Mouse (Mus musculus): Measurements from ENCODE around the gene Aox2. TPM values are rescaled to one million over a fixed set of nuclear protein-coding genes. Genes with fewer than 3 reads are reported as not detected.

Aox2 gene
- polyA plus RNA-seq, 1 experiment from 2014 or later = not detected

GRCm38 (mm10) chr1:58307181-58307580, 29.1 kb downstream of the Aox2 start:
- no peaks in the 10 kb centered on the region for H3K9me3 ChIP-seq (ENCODE audit: control insufficient read depth, low read length)
- ATAC-seq (ENCODE audit: insufficient number of reproducible peaks, low FRiP score, low TSS enrichment, low read depth) = no peak
- 89% methylated on average over 8 of the region's 8 CpGs for WGBS
- H3K4me1 ChIP-seq (ENCODE audit: control insufficient read depth, insufficient read depth, low read length) = 0 out of 2 replicates have a peak, but pooled peaks cover 3% of the 10 kb centered on the region
- no peak overlapping the region for H3K4me2 ChIP-seq (ENCODE audit: low read depth, severe bottlenecking)
- no peaks in the 10 kb centered on the region for H3K36me3 ChIP-seq (ENCODE audit: control insufficient read depth, insufficient read depth, low read length)
- no peak for DNase-seq (ENCODE audit: low spot score)
- no peak overlapping the region for H3K4me3 ChIP-seq (ENCODE audit: low read depth, low read length)
- H3K9ac ChIP-seq (ENCODE audit: low read length) = no peak overlapping the region
- H3K27me3 ChIP-seq (ENCODE audit: control insufficient read depth, insufficient read depth, low read length) = no peaks in the 10 kb centered on the region
- H3K27ac ChIP-seq (replicated peaks; ENCODE audit: low read depth, low read length) = no peak overlapping the region

- H3K4me3 ChIP-seq (ENCODE audit: low read depth, low read length) = no peak overlapping the region
- no peak overlapping the region for H3K27ac ChIP-seq (replicated peaks; ENCODE audit: low read depth, low read length)
- H3K4me2 ChIP-seq (ENCODE audit: low read depth, severe bottlenecking) = no peak overlapping the region
- no peak for DNase-seq (ENCODE audit: low spot score)
- no peaks in the 10 kb centered on the region for H3K27me3 ChIP-seq (ENCODE audit: control insufficient read depth, insufficient read depth, low read length)
- 0 out of 2 replicates have a peak, but pooled peaks cover 3% of the 10 kb centered on the region for H3K4me1 ChIP-seq (ENCODE audit: control insufficient read depth, insufficient read depth, low read length)
- 94% methylated on average over 8 of the region's 8 CpGs for WGBS
- H3K9me3 ChIP-seq (ENCODE audit: control insufficient read depth, low read length) = no peaks in the 10 kb centered on the region
- no peak for ATAC-seq (ENCODE audit: insufficient number of reproducible peaks, low FRiP score, low TSS enrichment, low read depth)
- no peak overlapping the region for H3K9ac ChIP-seq (ENCODE audit: low read length)
- H3K36me3 ChIP-seq (ENCODE audit: control insufficient read depth, insufficient read depth, low read length) = no peaks in the 10 kb centered on the region
These were observed 30.5 kb downstream of the Aox2 start for GRCm38 (mm10) chr1:58308594-58308993.

- Histone ChIP-seq H3K9me3 (ENCODE audit: control insufficient read depth, low read length) (no peaks in the 10 kb centered on the region), H3K4me2 (ENCODE audit: low read depth, severe bottlenecking) (no peak overlapping the region), H3K27ac (replicated peaks; ENCODE audit: low read depth, low read length) (no peak overlapping the region), H3K27me3 (ENCODE audit: control insufficient read depth, insufficient read depth, low read length) (no peaks in the 10 kb centered on the region), H3K4me1 (ENCODE audit: control insufficient read depth, insufficient read depth, low read length) (no peaks in the 10 kb centered on the region), H3K9ac (ENCODE audit: low read length) (no peak overlapping the region), H3K4me3 (ENCODE audit: low read depth, low read length) (no peak overlapping the region), H3K36me3 (ENCODE audit: control insufficient read depth, insufficient read depth, low read length) (no peaks in the 10 kb centered on the region)
- no peak for ATAC-seq (ENCODE audit: insufficient number of reproducible peaks, low FRiP score, low TSS enrichment, low read depth)
- 76% methylated on average over 4 of the region's 4 CpGs for WGBS
- no peak for DNase-seq (ENCODE audit: low spot score)
These were observed 31.7 kb downstream of the Aox2 start for GRCm38 (mm10) chr1:58309853-58310252.

GRCm38 (mm10) chr1:58311221-58311864, 33.2 kb downstream of the Aox2 start:
- Histone ChIP-seq H3K4me1 (ENCODE audit: control insufficient read depth, insufficient read depth, low read length) (no peaks in the 10 kb centered on the region), H3K36me3 (ENCODE audit: control insufficient read depth, insufficient read depth, low read length) (no peaks in the 10 kb centered on the region), H3K4me3 (ENCODE audit: low read depth, low read length) (no peak overlapping the region), H3K27ac (replicated peaks; ENCODE audit: low read depth, low read length) (no peak overlapping the region), H3K4me2 (ENCODE audit: low read depth, severe bottlenecking) (no peak overlapping the region), H3K9me3 (ENCODE audit: control insufficient read depth, low read length) (no peaks in the 10 kb centered on the region), H3K9ac (ENCODE audit: low read length) (no peak overlapping the region), H3K27me3 (ENCODE audit: control insufficient read depth, insufficient read depth, low read length) (no peaks in the 10 kb centered on the region)
- WGBS = 88% methylated on average over 7 of the region's 7 CpGs
- DNase-seq (ENCODE audit: low spot score) (no peak), ATAC-seq (ENCODE audit: insufficient number of reproducible peaks, low FRiP score, low TSS enrichment, low read depth) (no peak)

- Histone ChIP-seq H3K36me3 (ENCODE audit: control insufficient read depth, insufficient read depth, low read length) (no peaks in the 10 kb centered on the region), H3K9ac (ENCODE audit: low read length) (no peak overlapping the region), H3K4me1 (ENCODE audit: control insufficient read depth, insufficient read depth, low read length) (no peaks in the 10 kb centered on the region), H3K9me3 (ENCODE audit: control insufficient read depth, low read length) (no peaks in the 10 kb centered on the region), H3K27me3 (ENCODE audit: control insufficient read depth, insufficient read depth, low read length) (no peaks in the 10 kb centered on the region), H3K4me3 (ENCODE audit: low read depth, low read length) (no peak overlapping the region), H3K4me2 (ENCODE audit: low read depth, severe bottlenecking) (no peak overlapping the region), H3K27ac (replicated peaks; ENCODE audit: low read depth, low read length) (no peak overlapping the region)
- 90% methylated on average over 8 of the region's 8 CpGs for WGBS
- DNase-seq (ENCODE audit: low spot score) (no peak), ATAC-seq (ENCODE audit: insufficient number of reproducible peaks, low FRiP score, low TSS enrichment, low read depth) (no peak)
These were observed 35.0 kb downstream of the Aox2 start for GRCm38 (mm10) chr1:58313173-58313572.

GRCm38 (mm10) chr1:58315532-58315931, 37.4 kb downstream of the Aox2 start:
- no peak for DNase-seq (ENCODE audit: low spot score)
- 70% methylated on average over 6 of the region's 6 CpGs for WGBS

GRCm38 (mm10) chr1:58333222-58333621, 55.1 kb downstream of the Aox2 start:
- Histone ChIP-seq H3K4me1 (ENCODE audit: control insufficient read depth, insufficient read depth, low read length) (no peaks in the 10 kb centered on the region), H3K27ac (replicated peaks; ENCODE audit: low read depth, low read length) (no peak overlapping the region), H3K9ac (ENCODE audit: low read length) (no peak overlapping the region), H3K4me2 (ENCODE audit: low read depth, severe bottlenecking) (no peak overlapping the region), H3K36me3 (ENCODE audit: control insufficient read depth, insufficient read depth, low read length) (no peaks in the 10 kb centered on the region), H3K27me3 (ENCODE audit: control insufficient read depth, insufficient read depth, low read length) (no peaks in the 10 kb centered on the region), H3K4me3 (ENCODE audit: low read depth, low read length) (no peak overlapping the region), H3K9me3 (ENCODE audit: control insufficient read depth, low read length) (no peaks in the 10 kb centered on the region)
- 50% methylated on average over 4 of the region's 4 CpGs for WGBS
- DNase-seq (ENCODE audit: low spot score) = no peak
- no peak for ATAC-seq (ENCODE audit: insufficient number of reproducible peaks, low FRiP score, low TSS enrichment, low read depth)

More at GRCm38 (mm10) chr1:58315532-58315931, 37.4 kb downstream of the Aox2 start:
- no peak for ATAC-seq (ENCODE audit: insufficient number of reproducible peaks, low FRiP score, low TSS enrichment, low read depth)
- Histone ChIP-seq H3K36me3 (ENCODE audit: control insufficient read depth, insufficient read depth, low read length) (no peaks in the 10 kb centered on the region), H3K9me3 (ENCODE audit: control insufficient read depth, low read length) (no peaks in the 10 kb centered on the region), H3K4me1 (ENCODE audit: control insufficient read depth, insufficient read depth, low read length) (no peaks in the 10 kb centered on the region), H3K4me3 (ENCODE audit: low read depth, low read length) (no peak overlapping the region), H3K27ac (replicated peaks; ENCODE audit: low read depth, low read length) (no peak overlapping the region), H3K4me2 (ENCODE audit: low read depth, severe bottlenecking) (no peak overlapping the region), H3K27me3 (ENCODE audit: control insufficient read depth, insufficient read depth, low read length) (no peaks in the 10 kb centered on the region), H3K9ac (ENCODE audit: low read length) (no peak overlapping the region)

- Histone ChIP-seq H3K9ac (ENCODE audit: low read length) (no peak overlapping the region), H3K36me3 (ENCODE audit: control insufficient read depth, insufficient read depth, low read length) (no peaks in the 10 kb centered on the region), H3K27me3 (ENCODE audit: control insufficient read depth, insufficient read depth, low read length) (no peaks in the 10 kb centered on the region), H3K4me3 (ENCODE audit: low read depth, low read length) (no peak overlapping the region), H3K27ac (replicated peaks; ENCODE audit: low read depth, low read length) (no peak overlapping the region), H3K4me2 (ENCODE audit: low read depth, severe bottlenecking) (no peak overlapping the region), H3K9me3 (ENCODE audit: control insufficient read depth, low read length) (no peaks in the 10 kb centered on the region), H3K4me1 (ENCODE audit: control insufficient read depth, insufficient read depth, low read length) (0 out of 2 replicates have a peak, but pooled peaks cover 3% of the 10 kb centered on the region)
- DNase-seq (ENCODE audit: low spot score) (no peak), ATAC-seq (ENCODE audit: insufficient number of reproducible peaks, low FRiP score, low TSS enrichment, low read depth) (no peak)
- 61% methylated on average over 1 of the region's 1 CpGs for WGBS
These were observed 61.8 kb downstream of the Aox2 start for GRCm38 (mm10) chr1:58339901-58340300.

- H3K4me1 ChIP-seq (ENCODE audit: control insufficient read depth, insufficient read depth, low read length) = 0 out of 2 replicates have a peak, but pooled peaks cover 3% of the 10 kb centered on the region
- no peaks in the 10 kb centered on the region for H3K9me3 ChIP-seq (ENCODE audit: control insufficient read depth, low read length)
- no peaks in the 10 kb centered on the region for H3K27me3 ChIP-seq (ENCODE audit: control insufficient read depth, insufficient read depth, low read length)
- WGBS = 23% methylated on average over 7 of the region's 7 CpGs
- no peak overlapping the region for H3K9ac ChIP-seq (ENCODE audit: low read length)
- DNase-seq (ENCODE audit: low spot score) (no peak), ATAC-seq (ENCODE audit: insufficient number of reproducible peaks, low FRiP score, low TSS enrichment, low read depth) (no peak)
- H3K4me2 ChIP-seq (ENCODE audit: low read depth, severe bottlenecking) = no peak overlapping the region
- no peak overlapping the region for H3K27ac ChIP-seq (replicated peaks; ENCODE audit: low read depth, low read length)
- H3K4me3 ChIP-seq (ENCODE audit: low read depth, low read length) = no peak overlapping the region
- H3K36me3 ChIP-seq (ENCODE audit: control insufficient read depth, insufficient read depth, low read length) = no peaks in the 10 kb centered on the region
These were observed 63.5 kb downstream of the Aox2 start for GRCm38 (mm10) chr1:58341576-58341975.

Data from limb, embryonic 11.5 days (tissue).